Mouse (Mus musculus): ENCODE results near the gene Xdh.

Xdh gene

GRCm38 (mm10) chr17:73941816-73942215 lies 8.2 kb downstream of the Xdh start:
- DNase-seq: no peak

- DNase-seq: peak; percentile 26
Observed at GRCm38 (mm10) chr17:73937073-73937472, 12.9 kb downstream of the Xdh start.

GRCm38 (mm10) chr17:73935163-73935562 lies 14.8 kb downstream of the Xdh start:
- DNase-seq: no peak

GRCm38 (mm10) chr17:73934281-73934680 lies 15.7 kb downstream of the Xdh start:
- DNase-seq: no peak

GRCm38 (mm10) chr17:73933616-73934015 lies 16.4 kb downstream of the Xdh start:
- no peak for DNase-seq

- no peak for DNase-seq
Observed at GRCm38 (mm10) chr17:73932497-73933059, 17.4 kb downstream of the Xdh start.

GRCm38 (mm10) chr17:73919520-73919919 lies 30.5 kb downstream of the Xdh start:
- DNase-seq: no peak

- DNase-seq: no peak
Observed at GRCm38 (mm10) chr17:73918944-73919381, 31.0 kb downstream of the Xdh start.

- no peak for DNase-seq
Observed at GRCm38 (mm10) chr17:73918138-73918537, 31.9 kb downstream of the Xdh start.

GRCm38 (mm10) chr17:73917713-73918112 lies 32.3 kb downstream of the Xdh start:
- DNase-seq: no peak

- DNase-seq: no peak
Observed at GRCm38 (mm10) chr17:73914730-73915129, 35.3 kb downstream of the Xdh start.

- no peak for DNase-seq
Observed at GRCm38 (mm10) chr17:73906076-73906475, 43.9 kb downstream of the Xdh start.

- DNase-seq: no peak
Observed at GRCm38 (mm10) chr17:73905043-73905750, 44.8 kb downstream of the Xdh start.

- DNase-seq: no peak
Observed at GRCm38 (mm10) chr17:73903121-73903520, 46.9 kb downstream of the Xdh start.

GRCm38 (mm10) chr17:73902234-73902636 lies 47.8 kb downstream of the Xdh start:
- no peak for DNase-seq

- no peak for DNase-seq
Observed at GRCm38 (mm10) chr17:73894399-73894798, 55.6 kb downstream of the Xdh start.

- no peak for DNase-seq
Observed at GRCm38 (mm10) chr17:73893822-73894221, 56.2 kb downstream of the Xdh start.

GRCm38 (mm10) chr17:73893207-73893606 lies 56.8 kb downstream of the Xdh start:
- no peak for DNase-seq

GRCm38 (mm10) chr17:73891590-73891989 lies 58.4 kb downstream of the Xdh start:
- peak; percentile 61 for DNase-seq

- DNase-seq: no peak
Observed at GRCm38 (mm10) chr17:73886071-73886785, 63.8 kb downstream of the Xdh start.

- no peak for DNase-seq
Observed at GRCm38 (mm10) chr17:73883332-73883731, 66.7 kb downstream of the Xdh start.

- DNase-seq: peak; percentile 84
Observed at GRCm38 (mm10) chr17:73882194-73882593, 67.8 kb downstream of the Xdh start.

- DNase-seq: no peak
Observed at GRCm38 (mm10) chr17:73881295-73881694, 68.7 kb downstream of the Xdh start.

GRCm38 (mm10) chr17:73880286-73880685 lies 69.7 kb downstream of the Xdh start:
- no peak for DNase-seq

Data from lung, postnatal 10 days (tissue).